Mouse (Mus musculus) erythroid progenitor cell, adult 5-6 weeks (primary cell): ENCODE measurements around the gene Doc2a. TPM values are rescaled to one million over a fixed set of nuclear protein-coding genes. Genes with fewer than 3 reads are reported as not detected.

Experiments used
- ATAC-seq: replicated peaks from 2 replicates; pipeline ENCODE4 v1.8.0; 2016; ENCODE audit warnings: moderate number of reproducible peaks, mild to moderate bottlenecking, moderate TSS enrichment, inconsistent platforms; ENCODE audit not compliant: poor library complexity, low FRiP score, severe bottlenecking
- total RNA-seq, 2 experiments: library from RNA; stranded (forward) in 1 of 2; stranded (reverse) in 1 of 2; fragments of 150-400 nt in 1 of 2; fragments of 186-747, 209-891 nt in 1 of 2; gene quantifications; 2 replicates each; pipeline versions ENCODE4 v1.2.3 to v1.2.4; 2015 to 2017; ENCODE audit warnings: low replicate concordance in 2 of 2

Doc2a gene
- total RNA-seq (2015; ENCODE audit: low replicate concordance) (not detected in 2 replicates), total RNA-seq (2017; ENCODE audit: low replicate concordance) (not detected in 2 replicates)

- no peak for ATAC-seq
Observed at GRCm38 (mm10) chr7:126847116-126847420, at the start of gene Doc2a. Gene Doc2a (plus strand): TSS chr7:126847416.

DNA sequence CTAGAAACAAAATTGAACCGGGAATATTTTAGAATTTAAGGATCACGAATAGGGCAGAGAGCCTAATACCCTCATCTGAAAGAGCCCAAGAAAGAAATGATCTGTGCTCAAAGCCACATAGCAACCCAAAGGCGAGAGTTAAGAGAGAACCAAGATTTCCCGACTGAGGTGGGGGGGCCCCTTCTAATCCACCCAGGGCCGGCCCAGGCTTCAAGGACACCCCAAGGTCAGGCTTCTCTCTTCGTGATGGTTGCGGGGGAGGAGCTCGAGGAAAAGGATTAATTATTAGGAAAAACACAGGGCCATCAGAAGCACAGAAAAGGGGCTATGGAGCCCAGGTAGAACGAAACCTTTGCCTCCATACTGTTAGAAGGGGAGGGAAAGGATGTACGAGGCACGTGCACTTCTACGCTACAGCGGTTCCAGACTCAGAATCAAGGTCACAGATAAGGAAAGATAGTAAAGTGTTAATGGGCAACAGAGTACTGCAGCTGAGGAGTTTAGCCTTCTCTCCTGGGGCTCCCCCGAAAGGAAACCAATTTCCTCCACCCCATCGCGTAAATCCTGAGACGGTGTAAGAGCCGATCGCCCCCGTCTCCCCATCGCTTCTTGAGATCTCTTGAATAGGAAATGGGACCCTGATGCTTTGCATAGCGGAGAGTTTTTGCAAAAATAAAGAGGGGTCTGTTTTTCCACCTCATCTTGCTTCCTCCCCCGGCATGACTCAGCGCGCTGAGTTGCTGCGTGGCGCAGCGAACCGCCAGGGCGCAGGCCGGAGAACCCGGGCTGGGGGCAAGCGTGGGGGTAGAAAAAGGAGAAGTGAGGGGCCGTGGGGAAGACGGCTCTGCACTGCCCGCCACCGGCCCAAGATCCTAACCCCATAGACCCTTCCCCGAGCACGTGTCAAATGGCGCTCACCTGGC, 48.8 kb upstream of the Doc2a start:
- ATAC-seq, result peak; percentile 45

GRCm38 (mm10) chr7:126799050-126799467, 48.2 kb upstream of the Doc2a start:
- peak; percentile 84 for ATAC-seq

DNA sequence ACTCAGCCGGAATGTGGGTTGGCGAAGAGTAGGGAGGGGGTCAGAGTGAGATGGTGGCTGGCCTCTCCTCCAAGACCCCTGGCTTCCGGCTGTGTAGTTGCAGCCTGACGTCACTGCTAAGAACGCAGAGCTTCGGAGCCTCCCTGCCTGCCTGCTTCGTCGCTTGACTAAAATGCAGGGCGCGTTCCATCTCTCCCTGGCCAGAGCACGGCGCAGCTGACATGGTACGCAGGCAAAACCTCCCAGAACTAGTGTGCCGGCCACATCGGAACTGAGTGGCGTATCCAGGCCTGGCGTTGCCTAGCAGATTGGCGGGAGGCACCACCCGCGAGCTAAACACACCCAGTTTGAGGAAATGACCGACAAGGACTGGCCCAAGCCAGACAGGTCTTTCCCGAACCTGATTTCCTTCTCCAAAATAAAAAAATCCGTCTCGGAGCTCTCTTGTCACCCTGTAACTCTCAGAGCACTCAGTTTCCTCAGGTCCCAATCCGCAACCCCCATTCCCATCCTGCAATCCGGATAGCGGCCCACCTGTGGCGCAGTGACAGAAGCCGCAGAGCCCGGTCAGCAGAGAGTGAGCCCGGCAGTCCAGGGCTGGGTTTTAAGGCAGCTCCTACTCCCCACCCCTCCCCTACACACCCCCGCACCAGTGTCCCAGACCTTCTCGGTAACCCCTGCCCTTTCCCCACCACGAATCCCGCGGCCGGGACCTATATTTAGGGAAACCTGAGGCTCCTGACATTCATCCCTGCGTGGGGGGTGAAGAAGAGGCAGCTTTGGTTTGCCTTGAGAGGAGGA, 47.5 kb upstream of the Doc2a start:
- peak; percentile 35 for ATAC-seq

- no peak for ATAC-seq
Observed at GRCm38 (mm10) chr7:126800269-126801056, 46.8 kb upstream of the Doc2a start.

- ATAC-seq, result no peak
Observed at GRCm38 (mm10) chr7:126801057-126801422, 46.2 kb upstream of the Doc2a start.

DNA sequence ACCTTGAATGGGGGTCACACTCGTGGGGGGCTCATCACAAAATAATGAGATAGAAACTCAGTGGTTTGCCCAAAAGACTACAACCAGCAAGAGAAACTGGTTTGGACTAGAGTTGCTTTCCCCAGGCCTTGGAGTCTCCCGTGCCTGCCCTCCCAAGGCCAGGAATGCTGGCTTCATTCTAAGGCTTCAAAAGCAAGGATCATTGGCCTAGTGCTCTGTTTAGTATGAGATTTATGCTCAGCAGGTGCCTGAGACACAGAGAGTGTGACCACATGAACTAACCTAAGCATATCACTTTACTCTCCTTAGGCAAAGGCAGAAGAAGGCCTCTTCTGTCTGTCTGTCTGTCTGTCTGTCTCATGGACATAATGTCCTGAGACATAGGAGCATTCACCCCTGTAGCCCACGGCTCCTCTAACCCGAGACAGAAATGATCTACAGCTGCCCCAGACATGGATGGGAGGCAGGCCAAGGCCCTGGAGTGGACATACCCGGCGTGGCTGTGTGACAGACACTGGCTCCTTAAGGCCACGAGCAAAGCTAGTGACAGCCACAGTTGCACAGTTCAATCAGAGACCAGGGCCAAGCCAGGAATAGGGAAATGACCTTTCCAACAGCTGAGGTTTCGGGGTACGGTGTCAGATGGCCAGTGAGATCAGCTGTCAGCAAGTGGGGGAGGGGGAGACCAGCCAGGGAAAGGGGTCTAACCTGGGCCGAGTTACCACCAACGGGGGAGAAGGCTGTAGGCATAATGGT, 44.9 kb upstream of the Doc2a start:
- ATAC-seq, result no peak

GRCm38 (mm10) chr7:126803181-126803580, 44.0 kb upstream of the Doc2a start:
- ATAC-seq, result no peak

DNA sequence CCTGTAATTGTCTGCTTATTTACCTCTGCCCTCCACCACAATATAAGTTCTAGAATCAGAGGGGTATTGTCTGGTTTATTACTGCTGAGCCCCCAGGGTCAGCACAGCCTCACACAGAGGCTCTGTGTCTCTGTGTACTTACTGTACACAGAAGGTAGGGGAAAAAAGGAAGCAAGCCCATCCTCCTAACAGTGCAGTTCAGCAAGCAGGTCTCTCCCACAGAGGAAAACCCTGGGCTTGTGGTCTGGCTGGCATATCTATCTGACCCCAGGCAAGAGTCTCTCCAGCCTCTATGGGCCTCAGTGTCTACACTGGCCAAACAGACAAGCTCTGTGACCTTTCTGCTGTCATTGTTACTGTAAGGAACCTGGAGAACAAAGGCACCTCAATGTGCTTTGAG, 43.5 kb upstream of the Doc2a start:
- ATAC-seq, result no peak

GRCm38 (mm10) chr7:126806956-126807355, 40.3 kb upstream of the Doc2a start:
- ATAC-seq, result peak; percentile 74

DNA sequence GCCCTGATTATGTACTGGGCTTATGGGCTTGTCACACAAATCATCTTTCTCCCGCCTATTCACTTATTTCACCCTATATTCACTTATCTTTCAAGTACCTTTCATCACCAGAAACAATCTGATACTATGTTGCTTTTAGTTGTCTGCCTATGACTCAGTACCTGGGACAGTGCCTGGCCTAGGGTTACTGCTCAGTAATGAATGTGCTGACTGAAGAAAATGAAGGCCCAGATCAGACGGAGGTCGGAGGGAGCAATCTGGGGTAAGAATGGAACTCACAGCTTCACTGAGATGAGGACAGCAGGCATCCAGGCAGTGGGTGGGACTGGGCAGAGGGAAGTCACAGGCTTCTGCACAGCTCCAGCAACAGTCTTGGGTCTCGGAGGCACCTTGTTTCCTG, 39.8 kb upstream of the Doc2a start:
- no peak for ATAC-seq

GRCm38 (mm10) chr7:126808703-126809455, 38.3 kb upstream of the Doc2a start:
- peak; percentile 92 for ATAC-seq

- no peak for ATAC-seq
Observed at GRCm38 (mm10) chr7:126809723-126810369, 37.4 kb upstream of the Doc2a start.

DNA sequence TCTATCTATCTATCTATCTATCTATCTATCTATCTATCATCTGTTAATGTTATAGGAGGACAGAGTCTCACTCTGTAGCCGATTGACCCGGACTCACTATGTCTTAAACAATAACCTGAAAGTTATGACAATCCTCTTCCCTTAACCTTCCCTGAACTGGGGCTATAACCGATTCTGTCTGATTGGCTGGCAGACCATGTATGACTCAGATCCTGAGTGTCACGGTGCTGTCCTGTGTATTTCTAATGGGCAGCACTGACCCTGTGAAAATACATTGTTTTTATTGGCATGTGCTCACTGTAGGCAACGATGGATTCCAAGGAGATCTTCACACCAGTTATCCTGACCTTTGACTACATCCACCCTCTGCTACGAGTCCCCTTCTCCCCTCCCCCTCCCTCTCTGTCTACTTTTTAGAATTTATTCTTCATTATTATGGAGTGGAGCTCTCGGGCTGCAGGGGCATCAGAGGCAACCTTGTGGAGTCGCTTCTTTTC, 31.4 kb upstream of the Doc2a start:
- no peak for ATAC-seq

- ATAC-seq, result no peak
Observed at GRCm38 (mm10) chr7:126816494-126816893, 30.7 kb upstream of the Doc2a start.

DNA sequence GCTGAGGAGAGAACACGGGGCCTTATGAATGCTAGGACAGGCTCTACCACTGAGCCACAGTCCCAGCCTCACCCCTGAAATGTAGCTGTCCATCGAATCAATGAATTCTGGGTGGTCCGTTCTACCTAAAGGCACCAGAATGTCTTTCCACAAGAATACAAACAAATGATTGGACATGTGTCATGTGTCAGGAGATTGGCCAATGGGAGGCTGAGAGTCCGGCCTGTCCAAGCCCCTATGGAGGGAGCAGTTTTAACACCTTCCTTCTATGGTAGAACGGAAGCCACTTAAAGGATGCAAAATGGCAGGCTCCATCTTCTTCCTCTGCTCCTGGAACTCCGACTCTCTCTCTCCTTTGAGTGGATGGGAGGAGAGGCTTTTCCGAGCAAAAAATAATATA, 29.6 kb upstream of the Doc2a start:
- ATAC-seq, result no peak

DNA sequence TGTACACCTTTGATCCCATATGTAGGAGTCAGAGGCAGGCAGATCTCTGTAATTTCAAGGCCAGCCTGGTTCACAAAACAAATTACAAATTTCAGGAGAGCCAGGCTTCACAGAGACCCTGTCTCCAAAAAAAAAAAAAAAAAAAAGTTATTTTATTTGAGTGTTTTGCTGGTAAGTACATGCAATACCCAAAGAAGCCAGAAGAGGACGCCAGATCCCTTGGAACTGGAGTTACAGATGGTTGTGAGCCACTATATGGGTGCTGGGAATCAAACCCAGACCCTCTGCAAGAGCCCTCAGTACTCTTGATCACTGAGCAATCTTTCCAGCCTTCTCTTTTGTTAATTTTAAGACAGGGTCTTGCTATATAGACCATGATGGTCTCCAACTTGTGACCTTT, 28.4 kb upstream of the Doc2a start:
- ATAC-seq, result no peak

DNA sequence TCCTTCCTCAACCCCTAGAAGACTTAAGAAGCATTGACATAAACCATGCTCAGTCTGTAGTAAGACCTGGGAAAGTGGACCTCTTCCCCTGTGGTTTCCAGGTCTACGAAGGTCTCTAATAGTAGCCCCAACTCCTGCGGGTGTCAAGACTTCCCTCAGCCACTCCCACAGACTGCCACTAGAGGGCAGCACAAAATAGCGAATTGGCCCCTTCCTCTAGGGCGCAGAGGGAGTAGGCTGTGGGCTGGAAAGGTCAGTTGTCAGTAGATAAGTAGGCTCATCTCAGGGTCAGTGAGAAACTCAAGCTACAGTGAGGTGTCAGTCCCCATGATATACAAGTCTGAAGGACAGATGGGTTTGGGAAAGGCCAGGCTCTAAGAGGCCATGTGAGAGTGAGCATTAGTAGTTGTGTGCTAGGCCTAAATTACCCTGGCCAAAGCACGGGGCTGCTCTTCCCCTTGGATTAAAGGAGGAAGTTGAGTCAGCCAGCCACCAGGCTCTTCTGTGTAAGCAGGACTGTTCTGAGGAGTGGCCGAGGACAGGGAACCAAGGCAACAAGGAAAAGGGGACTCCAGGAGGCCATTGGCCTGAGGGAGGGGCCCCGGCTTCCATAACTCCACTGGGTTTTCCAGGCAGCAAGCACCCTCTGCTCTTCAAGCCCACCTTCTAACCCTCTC, 25.2 kb upstream of the Doc2a start:
- peak; percentile 78 for ATAC-seq
